Mouse (Mus musculus): ENCODE measurements around the gene B3galt4. TPM values are rescaled to one million over a fixed set of nuclear protein-coding genes. Genes with fewer than 3 reads are reported as not detected.

The B3galt4 gene
- polyA plus RNA-seq, 1 experiment from 2014 or later = 4.4 TPM

DNA sequence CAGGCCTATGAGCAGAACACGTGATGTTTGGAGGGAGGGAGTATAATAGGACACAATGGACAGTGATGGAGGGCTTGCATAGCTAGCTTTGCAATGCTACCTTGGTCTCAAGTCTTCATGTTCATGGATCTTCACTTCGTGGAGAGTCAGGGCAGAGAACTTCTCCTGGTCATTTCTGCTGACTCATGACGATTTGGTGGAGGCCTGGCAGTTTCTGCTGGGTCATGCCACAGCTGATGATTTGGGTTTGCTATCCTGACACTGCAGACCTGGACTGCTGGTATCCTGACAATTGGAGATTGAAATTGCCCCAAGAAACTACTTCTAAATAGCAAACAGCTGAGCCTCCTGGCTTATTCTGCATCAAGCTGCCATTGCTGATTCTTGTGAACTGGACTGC lies 22.3 kb upstream of the B3galt4 start:
- H3K4me3 ChIP-seq (ENCODE audit: low read depth, low read length) = no peak overlapping the region
- DNase-seq (ENCODE audit: low spot score) = no peak
- no peak for ATAC-seq (ENCODE audit: insufficient read depth, low FRiP score, low TSS enrichment)
- 70% methylated on average over 3 of the region's 3 CpGs for WGBS
- H3K36me3 ChIP-seq (ENCODE audit: control insufficient read depth, insufficient read depth, low read length) = no peaks in the 10 kb centered on the region
- no peak overlapping the region for H3K27ac ChIP-seq (ENCODE audit: low read depth, low read length)
- H3K4me1 ChIP-seq (ENCODE audit: control insufficient read depth, insufficient read depth, low read length) = no peaks in the 10 kb centered on the region
- H3K27me3 ChIP-seq (ENCODE audit: control insufficient read depth, insufficient read depth, low read length) = peaks cover 18% of the 10 kb centered on the region
- H3K4me2 ChIP-seq (ENCODE audit: low read depth) = no peak overlapping the region
- no peak overlapping the region for H3K9ac ChIP-seq (ENCODE audit: low read length)
- no peaks in the 10 kb centered on the region for H3K9me3 ChIP-seq (ENCODE audit: control insufficient read depth, low read length)

DNA sequence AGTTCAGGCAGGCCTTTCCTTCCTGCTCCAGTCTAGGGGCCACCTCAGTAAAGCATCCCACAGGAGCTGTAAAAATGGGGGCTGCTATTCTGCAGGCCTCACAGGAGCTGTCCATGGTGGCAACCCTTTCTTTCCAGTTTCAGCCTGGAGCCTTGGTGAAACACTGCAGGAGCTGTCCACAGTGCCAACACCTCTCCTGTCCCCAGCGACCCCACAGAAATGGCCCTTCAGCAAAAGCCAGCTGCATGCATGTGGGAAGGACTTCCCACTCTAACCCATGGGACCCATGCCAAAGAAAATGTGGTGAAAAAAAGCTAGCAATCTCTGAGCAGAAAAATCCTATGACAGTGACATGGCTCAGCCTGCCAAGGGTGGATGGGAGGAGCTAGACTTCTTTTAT lies 21.4 kb upstream of the B3galt4 start:
- ATAC-seq (ENCODE audit: insufficient read depth, low FRiP score, low TSS enrichment) (no peak), DNase-seq (ENCODE audit: low spot score) (peak; percentile 29)
- Histone ChIP-seq H3K4me3 (ENCODE audit: low read depth, low read length) (no peak overlapping the region), H3K27ac (ENCODE audit: low read depth, low read length) (no peak overlapping the region), H3K4me2 (ENCODE audit: low read depth) (no peak overlapping the region), H3K9ac (ENCODE audit: low read length) (no peak overlapping the region), H3K27me3 (ENCODE audit: control insufficient read depth, insufficient read depth, low read length) (peaks cover 9% of the 10 kb centered on the region), H3K4me1 (ENCODE audit: control insufficient read depth, insufficient read depth, low read length) (no peaks in the 10 kb centered on the region), H3K9me3 (ENCODE audit: control insufficient read depth, low read length) (no peaks in the 10 kb centered on the region), H3K36me3 (ENCODE audit: control insufficient read depth, insufficient read depth, low read length) (no peaks in the 10 kb centered on the region)
- WGBS = 22% methylated on average over 1 of the region's 1 CpGs

DNA sequence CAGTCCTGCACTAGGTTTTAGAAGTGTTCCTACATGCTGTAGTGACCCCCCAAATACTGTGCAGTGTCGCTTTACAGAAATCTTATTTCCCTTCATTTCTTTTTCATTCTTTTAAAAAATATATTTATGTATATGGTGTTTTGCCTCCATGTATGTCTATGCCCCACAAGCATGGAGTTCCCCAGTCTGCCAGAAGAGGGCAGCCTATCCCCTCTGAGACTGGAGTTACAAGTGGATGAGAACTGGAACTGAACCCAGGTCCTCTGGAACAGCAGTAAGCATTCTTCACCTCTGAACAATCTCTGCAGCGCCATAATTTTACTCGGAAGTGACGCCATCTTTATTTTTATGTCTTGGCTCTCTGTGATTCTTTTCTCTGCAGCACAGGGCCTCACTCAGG lies 18.1 kb upstream of the B3galt4 start:
- ATAC-seq (ENCODE audit: insufficient read depth, low FRiP score, low TSS enrichment) = no peak
- WGBS = 77% methylated on average over 4 of the region's 4 CpGs
- DNase-seq (ENCODE audit: low spot score) = no peak

DNA sequence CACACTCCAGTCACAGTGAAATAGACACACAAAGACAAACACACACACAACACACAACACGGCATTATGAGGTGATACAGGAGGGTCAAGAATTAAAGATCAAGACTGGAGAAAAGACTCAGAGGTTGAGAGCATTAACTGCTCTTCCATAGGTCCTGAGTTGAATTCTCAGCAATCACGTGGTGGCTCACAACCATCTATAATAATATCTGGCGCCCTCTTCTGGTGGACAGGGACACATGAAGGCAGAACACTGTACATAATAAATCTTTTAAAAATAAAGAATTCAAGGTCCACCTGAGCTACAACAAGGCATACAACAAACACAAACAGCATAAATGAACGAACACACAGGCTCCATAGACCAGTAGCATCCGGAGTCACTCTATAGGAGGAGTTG lies 17.6 kb upstream of the B3galt4 start:
- WGBS = 33% methylated on average over 5 of the region's 5 CpGs
- no peak overlapping the region for H3K9ac ChIP-seq (ENCODE audit: low read length)
- no peaks in the 10 kb centered on the region for H3K4me1 ChIP-seq (ENCODE audit: control insufficient read depth, insufficient read depth, low read length)
- H3K4me2 ChIP-seq (ENCODE audit: low read depth) = no peak overlapping the region
- H3K27me3 ChIP-seq (ENCODE audit: control insufficient read depth, insufficient read depth, low read length) = no peaks in the 10 kb centered on the region
- no peaks in the 10 kb centered on the region; the same call in 1 of the 2 replicates for H3K36me3 ChIP-seq (ENCODE audit: control insufficient read depth, insufficient read depth, low read length)
- H3K27ac ChIP-seq (ENCODE audit: low read depth, low read length) = no peak overlapping the region
- no peaks in the 10 kb centered on the region for H3K9me3 ChIP-seq (ENCODE audit: control insufficient read depth, low read length)
- 0 out of 2 replicates have a peak, but pooled peaks have one; percentile 27 for ATAC-seq (ENCODE audit: insufficient read depth, low FRiP score, low TSS enrichment)
- H3K4me3 ChIP-seq (ENCODE audit: low read depth, low read length) = no peak overlapping the region
- DNase-seq (ENCODE audit: low spot score) = no peak

More for the DNA sequence above, 18.1 kb upstream of the B3galt4 start:
- no peaks in the 10 kb centered on the region for H3K27me3 ChIP-seq (ENCODE audit: control insufficient read depth, insufficient read depth, low read length)
- no peaks in the 10 kb centered on the region; the same call in 1 of the 2 replicates for H3K36me3 ChIP-seq (ENCODE audit: control insufficient read depth, insufficient read depth, low read length)
- H3K4me1 ChIP-seq (ENCODE audit: control insufficient read depth, insufficient read depth, low read length) = no peaks in the 10 kb centered on the region
- H3K4me2 ChIP-seq (ENCODE audit: low read depth) = no peak overlapping the region
- H3K27ac ChIP-seq (ENCODE audit: low read depth, low read length) = no peak overlapping the region
- no peak overlapping the region for H3K4me3 ChIP-seq (ENCODE audit: low read depth, low read length)
- no peaks in the 10 kb centered on the region for H3K9me3 ChIP-seq (ENCODE audit: control insufficient read depth, low read length)
- H3K9ac ChIP-seq (ENCODE audit: low read length) = no peak overlapping the region

DNA sequence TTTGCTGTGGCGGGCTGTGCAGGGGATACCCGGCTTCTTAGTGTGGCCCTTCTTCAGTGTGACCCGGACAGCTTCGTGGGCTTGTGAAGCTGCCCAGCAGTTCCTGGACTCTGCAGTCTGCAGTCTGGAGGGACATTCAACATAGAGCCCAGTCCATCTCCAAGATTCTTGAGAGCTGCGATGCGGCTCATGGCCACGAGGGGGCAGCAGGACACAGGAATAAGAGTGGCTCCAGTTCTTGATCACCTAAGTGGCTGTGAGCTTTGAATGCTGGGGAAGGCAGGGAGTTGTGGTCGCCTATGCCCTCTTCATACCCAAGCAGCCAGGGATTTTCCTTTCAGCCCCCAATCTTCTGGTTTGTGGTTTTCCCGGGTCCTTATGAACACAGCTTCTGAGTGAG lies 17.2 kb upstream of the B3galt4 start:
- H3K27me3 ChIP-seq (ENCODE audit: control insufficient read depth, insufficient read depth, low read length) = no peaks in the 10 kb centered on the region
- peak; percentile 53; the same call in 1 of the 2 replicates for ATAC-seq (ENCODE audit: insufficient read depth, low FRiP score, low TSS enrichment)
- WGBS = 3% methylated on average over 9 of the region's 9 CpGs
- no peak overlapping the region for H3K4me3 ChIP-seq (ENCODE audit: low read depth, low read length)
- no peak overlapping the region for H3K4me2 ChIP-seq (ENCODE audit: low read depth)
- peak; percentile 90 for DNase-seq (ENCODE audit: low spot score)
- peaks cover under 1% of the 10 kb centered on the region; the same call in 1 of the 2 replicates for H3K36me3 ChIP-seq (ENCODE audit: control insufficient read depth, insufficient read depth, low read length)
- H3K27ac ChIP-seq (ENCODE audit: low read depth, low read length) = no peak overlapping the region
- no peaks in the 10 kb centered on the region for H3K9me3 ChIP-seq (ENCODE audit: control insufficient read depth, low read length)
- no peaks in the 10 kb centered on the region for H3K4me1 ChIP-seq (ENCODE audit: control insufficient read depth, insufficient read depth, low read length)
- no peak overlapping the region for H3K9ac ChIP-seq (ENCODE audit: low read length)

DNA sequence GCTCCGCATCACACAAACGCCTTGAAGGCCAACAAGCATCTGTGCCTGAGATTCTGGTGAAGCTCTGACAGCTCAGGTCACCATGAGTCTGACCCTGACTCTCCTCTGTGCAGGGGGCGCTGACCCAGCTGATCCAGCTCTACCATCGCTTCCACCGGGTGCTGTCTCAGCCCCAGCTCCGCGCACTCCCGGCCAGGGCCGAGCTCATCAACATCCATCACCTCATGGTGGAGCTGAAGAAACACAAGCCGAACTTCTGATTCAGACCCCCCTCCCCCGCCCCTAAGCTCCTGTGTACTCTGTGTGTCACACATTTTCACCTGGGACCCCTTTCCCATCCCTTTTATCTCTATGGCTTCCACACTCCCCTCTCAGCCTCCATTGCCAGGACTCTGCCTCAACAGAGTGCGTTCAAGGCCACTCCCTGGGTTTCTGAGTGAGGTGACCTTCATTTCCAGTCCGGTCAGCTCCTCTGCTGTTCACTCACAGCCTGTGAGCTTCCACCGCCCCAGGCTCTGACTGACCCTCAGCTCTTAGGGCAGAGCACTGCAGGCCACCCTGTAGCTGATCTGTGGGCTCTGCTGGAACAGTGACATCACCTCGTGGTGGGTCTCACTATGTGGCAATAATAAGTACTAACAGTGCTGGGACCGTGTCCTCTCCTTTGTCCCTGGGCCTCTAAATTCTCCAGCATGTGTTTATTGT lies 14.7 kb upstream of the B3galt4 start:
- ATAC-seq (ENCODE audit: insufficient read depth, low FRiP score, low TSS enrichment) (no peak), DNase-seq (ENCODE audit: low spot score) (no peak)
- no peaks in the 10 kb centered on the region for H3K9me3 ChIP-seq (ENCODE audit: control insufficient read depth, low read length)
- H3K4me1 ChIP-seq (ENCODE audit: control insufficient read depth, insufficient read depth, low read length) = no peaks in the 10 kb centered on the region
- H3K4me2 ChIP-seq (ENCODE audit: low read depth) = no peak overlapping the region
- H3K36me3 ChIP-seq (ENCODE audit: control insufficient read depth, insufficient read depth, low read length) = peaks cover 4% of the 10 kb centered on the region
- H3K4me3 ChIP-seq (ENCODE audit: low read depth, low read length) = no peak overlapping the region
- H3K27me3 ChIP-seq (ENCODE audit: control insufficient read depth, insufficient read depth, low read length) = no peaks in the 10 kb centered on the region
- no peak overlapping the region for H3K27ac ChIP-seq (ENCODE audit: low read depth, low read length)
- H3K9ac ChIP-seq (ENCODE audit: low read length) = no peak overlapping the region
- 84% methylated on average over 16 of the region's 16 CpGs for WGBS

DNA sequence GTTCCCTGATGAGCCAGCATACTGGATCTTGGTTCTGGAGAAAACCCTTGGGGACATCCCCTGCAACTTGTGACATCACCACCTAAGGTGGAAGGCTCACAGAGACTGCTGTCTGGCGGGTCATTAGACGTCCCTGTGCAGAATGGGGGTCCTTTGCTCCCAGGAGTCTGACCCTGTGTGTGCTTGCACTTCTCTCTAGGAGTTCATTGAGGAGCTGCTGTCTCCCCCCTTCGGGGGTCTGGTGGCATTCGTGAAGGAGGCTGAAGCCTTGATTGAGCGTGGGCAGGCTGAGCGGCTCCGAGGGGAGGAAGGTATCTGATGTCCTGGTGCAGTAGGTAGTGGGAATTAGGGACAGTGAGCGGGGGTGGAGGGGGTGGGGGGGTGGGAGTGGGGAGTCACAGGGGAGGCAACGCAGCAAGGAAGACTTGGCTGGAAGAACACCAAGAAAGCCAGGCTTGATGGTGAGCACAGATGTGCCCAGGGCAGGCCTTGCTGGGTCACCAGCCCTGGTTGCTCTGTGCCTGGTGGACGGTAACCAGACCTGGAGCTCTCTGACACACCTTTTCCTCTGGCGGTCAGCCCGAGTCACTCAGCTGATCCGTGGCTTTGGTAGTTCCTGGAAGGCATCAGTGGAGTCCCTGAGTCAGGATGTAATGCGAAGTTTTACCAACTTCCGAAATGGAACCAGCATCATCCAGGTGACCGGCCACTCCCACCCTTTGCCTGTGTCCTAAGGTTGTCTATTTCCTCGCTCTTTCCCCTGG lies 14.0 kb upstream of the B3galt4 start:
- WGBS = 93% methylated on average over 17 of the region's 17 CpGs
- H3K27ac ChIP-seq (ENCODE audit: low read depth, low read length) = no peak overlapping the region
- no peak overlapping the region for H3K4me3 ChIP-seq (ENCODE audit: low read depth, low read length)
- ATAC-seq (ENCODE audit: insufficient read depth, low FRiP score, low TSS enrichment) (no peak), DNase-seq (ENCODE audit: low spot score) (no peak)
- no peaks in the 10 kb centered on the region for H3K27me3 ChIP-seq (ENCODE audit: control insufficient read depth, insufficient read depth, low read length)
- no peak overlapping the region for H3K9ac ChIP-seq (ENCODE audit: low read length)
- H3K4me2 ChIP-seq (ENCODE audit: low read depth) = no peak overlapping the region
- H3K36me3 ChIP-seq (ENCODE audit: control insufficient read depth, insufficient read depth, low read length) = peaks cover 4% of the 10 kb centered on the region
- no peaks in the 10 kb centered on the region for H3K4me1 ChIP-seq (ENCODE audit: control insufficient read depth, insufficient read depth, low read length)
- H3K9me3 ChIP-seq (ENCODE audit: control insufficient read depth, low read length) = no peaks in the 10 kb centered on the region

DNA sequence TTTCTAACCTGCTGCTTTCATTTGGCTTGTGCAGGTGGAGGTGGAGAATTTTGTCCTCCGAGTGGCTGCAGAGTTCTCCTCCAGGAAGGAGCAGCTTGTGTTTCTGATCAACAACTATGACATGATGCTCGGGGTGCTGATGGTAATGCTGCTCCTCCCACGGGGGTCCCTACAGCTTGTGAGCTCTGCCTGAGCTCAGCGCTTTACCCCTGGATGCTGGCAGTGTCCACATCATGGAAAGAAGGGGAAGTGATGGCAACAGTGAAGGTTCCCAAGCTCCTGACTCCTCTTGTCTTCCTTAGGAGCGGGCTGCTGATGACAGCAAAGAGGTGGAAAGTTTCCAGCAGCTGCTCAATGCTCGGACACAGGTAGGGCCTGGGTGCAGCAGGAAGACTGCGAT lies 11.6 kb upstream of the B3galt4 start:
- Histone ChIP-seq H3K4me1 (ENCODE audit: control insufficient read depth, insufficient read depth, low read length) (no peaks in the 10 kb centered on the region), H3K4me2 (ENCODE audit: low read depth) (no peak overlapping the region), H3K9ac (ENCODE audit: low read length) (no peak overlapping the region), H3K4me3 (ENCODE audit: low read depth, low read length) (no peak overlapping the region), H3K27ac (ENCODE audit: low read depth, low read length) (no peak overlapping the region), H3K9me3 (ENCODE audit: control insufficient read depth, low read length) (no peaks in the 10 kb centered on the region), H3K36me3 (ENCODE audit: control insufficient read depth, insufficient read depth, low read length) (peaks cover 12% of the 10 kb centered on the region), H3K27me3 (ENCODE audit: control insufficient read depth, insufficient read depth, low read length) (no peaks in the 10 kb centered on the region)
- no peak for DNase-seq (ENCODE audit: low spot score)
- 95% methylated on average over 7 of the region's 7 CpGs for WGBS
- no peak for ATAC-seq (ENCODE audit: insufficient read depth, low FRiP score, low TSS enrichment)

DNA sequence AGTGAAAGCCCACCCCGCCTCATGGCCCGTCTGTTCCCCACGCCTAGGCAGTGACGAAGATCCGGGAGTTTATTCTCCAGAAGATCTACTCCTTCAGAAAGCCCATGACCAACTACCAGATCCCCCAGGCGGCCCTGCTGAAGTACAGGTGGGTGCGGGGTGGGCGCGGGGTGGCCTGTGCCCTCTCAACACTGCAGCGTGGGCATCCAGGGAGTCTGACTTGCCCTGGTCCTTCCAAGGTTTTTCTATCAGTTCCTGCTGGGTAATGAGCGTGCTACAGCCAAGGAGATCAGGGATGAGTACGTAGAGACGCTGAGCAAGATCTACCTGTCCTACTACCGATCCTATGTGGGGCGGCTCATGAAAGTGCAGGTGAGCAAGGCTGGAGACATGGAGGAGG lies 8.7 kb upstream of the B3galt4 start:
- DNase-seq (ENCODE audit: low spot score) (no peak), ATAC-seq (ENCODE audit: insufficient read depth, low FRiP score, low TSS enrichment) (no peak)
- Histone ChIP-seq H3K4me3 (ENCODE audit: low read depth, low read length) (no peak overlapping the region), H3K27ac (ENCODE audit: low read depth, low read length) (no peak overlapping the region), H3K27me3 (ENCODE audit: control insufficient read depth, insufficient read depth, low read length) (no peaks in the 10 kb centered on the region), H3K36me3 (ENCODE audit: control insufficient read depth, insufficient read depth, low read length) (peaks cover 12% of the 10 kb centered on the region), H3K9me3 (ENCODE audit: control insufficient read depth, low read length) (no peaks in the 10 kb centered on the region), H3K9ac (ENCODE audit: low read length) (no peak overlapping the region), H3K4me1 (ENCODE audit: control insufficient read depth, insufficient read depth, low read length) (0 out of 2 replicates have a peak, but pooled peaks cover 4% of the 10 kb centered on the region), H3K4me2 (ENCODE audit: low read depth) (no peak overlapping the region)
- 92% methylated on average over 15 of the region's 15 CpGs for WGBS
